Mouse (Mus musculus) yolk sac, embryonic 10.5 days (tissue): ENCODE data around the gene Tmprss11b.
A peak's percentile ranks its signal among the peaks of the same experiment; 100 is the strongest.
"Not testable (repeated sequence)": the region's sequence is repeated elsewhere in the genome, so short reads cannot be mapped to it uniquely, and the experiment has no call there.

Source experiments
- DNase-seq: peaks from one replicate; pipeline ENCODE4 v3.0.0-alpha.2; 2017; ENCODE audit warnings: low spot score

The Tmprss11b gene

GRCm38 (mm10) chr5:86676262-86676661 lies at the start of gene Tmprss11b:
Tmprss11b (minus strand) TSS chr5:86676362.
- DNase-seq, result no peak

- no peak for DNase-seq
Observed at GRCm38 (mm10) chr5:86725021-86725420, 48.9 kb upstream of the Tmprss11b start.

- DNase-seq, result no peak
Observed at GRCm38 (mm10) chr5:86722820-86723460, 46.8 kb upstream of the Tmprss11b start.

GRCm38 (mm10) chr5:86714967-86715366 lies 38.8 kb upstream of the Tmprss11b start:
- no peak for DNase-seq

- no peak for DNase-seq
Observed at GRCm38 (mm10) chr5:86704923-86705322, 28.8 kb upstream of the Tmprss11b start.

- peak; percentile 7 for DNase-seq
Observed at GRCm38 (mm10) chr5:86684667-86685066, 8.5 kb upstream of the Tmprss11b start.

- not testable (repeated sequence) for DNase-seq
Observed at GRCm38 (mm10) chr5:86649185-86649584, 27.0 kb downstream of the Tmprss11b start.

GRCm38 (mm10) chr5:86640795-86641194 lies 35.4 kb downstream of the Tmprss11b start:
- DNase-seq, result no peak

GRCm38 (mm10) chr5:86632324-86632723 lies 43.8 kb downstream of the Tmprss11b start, which contains the start of gene Tmprss11f:
Tmprss11f (minus strand) TSS chr5:86632424.
- DNase-seq, result no peak

- DNase-seq, result no peak
Observed at GRCm38 (mm10) chr5:86630700-86631099, 45.5 kb downstream of the Tmprss11b start.

- no peak for DNase-seq
Observed at GRCm38 (mm10) chr5:86621778-86622177, 54.4 kb downstream of the Tmprss11b start.
